Mouse (Mus musculus) 3T3-L1 (cell line): ENCODE measurements at regions not wholly inside any gene's neighbourhood (a gene's known extent, or its start where the extent isn't known, plus 50 kb on each side); places are given as distances from the start of the nearest gene placed in this dataset.

ENCODE experiments used
- DNase-seq: peaks from one replicate; pipeline ENCODE4 v3.0.0-alpha.2; 2015; ENCODE audit warnings: low read depth, low spot score

DNA sequence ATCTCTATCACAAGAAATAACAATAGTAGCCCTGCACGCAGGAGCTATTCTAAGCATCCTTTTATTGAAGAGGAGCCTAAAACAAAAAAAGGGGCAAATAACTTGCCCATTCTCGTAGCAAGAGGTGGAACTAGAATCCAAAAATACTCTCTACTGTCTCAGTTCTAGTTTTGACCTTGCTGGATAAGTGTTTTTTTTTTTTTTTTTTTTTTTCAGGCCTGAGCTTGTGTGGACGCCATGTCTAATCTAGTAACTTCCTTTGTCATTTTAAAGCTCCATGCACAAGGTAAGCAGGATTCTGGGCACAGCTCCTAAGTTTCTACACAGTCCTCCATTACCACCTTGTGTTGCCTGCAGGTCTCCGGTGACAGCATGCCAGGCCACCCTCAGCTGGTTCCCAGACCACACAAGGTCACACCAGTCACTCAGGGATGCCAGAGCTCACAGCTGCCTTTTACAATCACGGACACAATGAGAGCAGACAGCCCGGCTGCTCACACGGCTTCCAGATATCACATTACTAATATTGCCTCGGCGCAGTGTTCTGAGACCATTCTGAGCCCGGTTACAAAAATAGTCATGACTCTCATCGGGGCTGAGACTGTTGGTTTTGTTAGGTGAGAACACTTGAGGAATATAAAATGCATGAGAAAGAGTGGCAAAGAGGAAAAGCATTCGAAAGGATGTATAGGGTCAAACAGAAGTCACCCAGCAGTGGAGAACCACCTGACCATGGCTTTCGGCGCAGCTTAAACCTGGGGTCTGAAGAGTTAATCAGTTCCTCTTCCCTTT, 124.7 kb upstream of the Tank start:
- peak; percentile 32 for DNase-seq

GRCm38 (mm10) chr2:61452581-61452980, 125.8 kb upstream of the Tank start:
- no peak for DNase-seq

DNA sequence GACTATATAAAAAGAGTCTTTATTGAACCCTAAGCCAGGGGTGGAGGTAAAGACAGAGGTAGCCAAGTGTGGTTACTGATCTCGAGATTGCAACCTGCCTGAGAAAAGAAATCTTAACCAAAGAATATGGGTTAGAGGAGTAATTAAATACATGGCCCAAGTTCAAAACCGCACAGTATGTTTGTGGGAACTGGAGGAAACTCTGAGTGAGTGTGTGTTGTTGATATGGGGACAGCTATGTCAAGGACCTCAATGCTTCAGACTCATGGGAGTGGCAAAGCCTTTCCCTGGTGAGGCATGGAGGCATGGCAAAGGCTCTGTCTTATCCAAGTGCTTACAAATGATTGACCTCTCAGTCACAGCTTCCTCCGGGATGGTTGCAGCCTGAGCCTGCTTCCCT, 127.7 kb upstream of the Tank start:
- peak; percentile 5 for DNase-seq

GRCm38 (mm10) chr2:61436591-61436990, 141.8 kb upstream of the Tank start:
- no peak for DNase-seq

- DNase-seq, result no peak
Observed at GRCm38 (mm10) chr2:61407881-61408280, 170.5 kb upstream of the Tank start.

- peak; percentile 33 for DNase-seq
Observed at GRCm38 (mm10) chr2:61406104-61406751, 172.2 kb upstream of the Tank start.

- no peak for DNase-seq
Observed at GRCm38 (mm10) chr2:61405261-61405660, 173.1 kb upstream of the Tank start.

DNA sequence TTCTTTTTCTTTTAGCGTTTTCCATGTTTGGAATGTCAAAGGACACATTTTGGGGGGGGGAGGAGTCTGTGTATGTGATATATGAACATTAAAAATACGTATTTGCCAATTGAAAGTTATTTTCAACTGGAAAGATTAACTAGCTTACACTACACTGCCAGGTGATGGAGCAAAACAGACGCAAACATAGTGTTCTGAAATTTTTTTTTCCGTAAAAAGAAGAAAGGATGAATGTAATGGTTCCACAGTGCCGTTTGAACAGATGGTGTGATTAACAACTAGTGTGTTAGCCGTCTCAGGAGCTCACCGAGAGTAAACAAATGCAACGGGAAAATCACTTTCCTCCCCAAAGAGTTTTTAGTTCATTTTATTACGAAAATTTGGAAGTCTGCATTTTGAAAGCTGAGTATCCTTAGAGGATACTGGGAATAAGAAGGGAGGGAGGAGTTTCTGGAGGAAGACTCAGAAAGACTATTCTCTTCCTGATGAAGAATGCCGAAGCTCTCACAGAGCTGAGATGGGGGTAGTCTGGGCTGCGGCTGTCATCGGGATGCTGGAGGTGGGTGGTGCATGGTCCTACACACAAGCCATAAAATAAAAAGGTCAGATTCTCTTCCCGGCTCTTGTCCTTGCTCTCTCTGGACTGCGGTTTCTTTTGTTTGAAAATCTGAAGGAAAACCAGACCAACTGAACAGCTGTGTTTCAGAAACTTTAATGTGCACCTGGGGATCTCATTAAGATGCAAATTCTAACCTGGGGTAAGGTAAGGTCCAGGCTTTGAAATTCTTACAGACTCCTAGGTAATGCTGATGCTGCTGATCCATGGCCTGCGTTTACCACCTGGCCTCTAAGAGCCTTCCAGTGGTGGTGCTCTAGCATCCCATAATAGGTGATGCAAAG, 175.5 kb upstream of the Tank start:
- DNase-seq, result no peak

DNA sequence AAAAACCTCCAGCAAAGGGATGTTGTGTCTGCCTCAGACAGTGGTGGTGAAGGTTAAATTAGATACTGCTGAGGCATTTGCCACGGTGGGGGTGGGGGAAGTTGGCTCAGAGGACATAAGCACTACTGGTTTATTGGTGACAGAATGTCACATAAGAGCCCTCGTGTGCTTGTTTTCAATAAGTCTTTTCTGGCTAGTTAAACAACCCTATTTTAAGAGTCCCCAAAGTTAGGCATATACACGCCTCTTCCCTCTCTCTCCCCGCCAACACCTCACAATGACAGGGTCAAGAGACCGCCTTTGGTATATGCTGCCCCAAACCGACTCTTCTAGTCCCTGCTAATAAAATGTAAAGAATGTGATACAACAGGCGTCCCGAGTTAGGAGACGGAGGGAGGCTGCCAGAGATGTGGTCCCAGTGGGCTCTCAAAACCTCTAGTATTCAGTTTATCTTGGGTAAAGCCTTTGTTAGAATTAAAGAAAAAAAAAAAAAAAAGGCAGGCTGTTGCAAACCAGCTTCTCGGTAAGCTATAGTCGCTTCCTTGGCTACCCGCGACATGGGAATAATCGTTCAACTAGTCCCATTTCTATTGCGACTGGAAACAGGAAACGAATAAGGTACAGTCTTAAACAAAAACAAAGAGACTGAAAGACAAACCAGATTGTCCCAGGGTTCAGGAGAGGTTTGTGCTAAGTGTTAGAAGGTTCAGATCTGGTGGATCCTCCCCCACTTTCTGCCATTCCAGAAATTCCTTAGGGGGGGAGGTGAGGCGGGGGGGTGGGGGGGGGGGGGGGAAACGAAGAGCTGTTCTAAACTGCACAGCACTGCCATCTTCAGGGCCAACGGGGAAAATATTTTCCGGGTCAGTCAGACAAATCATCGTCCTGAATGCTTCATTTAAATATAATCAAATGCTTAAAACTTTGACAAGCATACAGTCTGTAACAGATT, 176.5 kb upstream of the Tank start:
- peak; percentile 85 for DNase-seq

GRCm38 (mm10) chr2:61398633-61399032, 179.8 kb upstream of the Tank start:
- DNase-seq, result no peak

GRCm38 (mm10) chr2:61389622-61390021, 188.8 kb upstream of the Tank start:
- no peak for DNase-seq

DNA sequence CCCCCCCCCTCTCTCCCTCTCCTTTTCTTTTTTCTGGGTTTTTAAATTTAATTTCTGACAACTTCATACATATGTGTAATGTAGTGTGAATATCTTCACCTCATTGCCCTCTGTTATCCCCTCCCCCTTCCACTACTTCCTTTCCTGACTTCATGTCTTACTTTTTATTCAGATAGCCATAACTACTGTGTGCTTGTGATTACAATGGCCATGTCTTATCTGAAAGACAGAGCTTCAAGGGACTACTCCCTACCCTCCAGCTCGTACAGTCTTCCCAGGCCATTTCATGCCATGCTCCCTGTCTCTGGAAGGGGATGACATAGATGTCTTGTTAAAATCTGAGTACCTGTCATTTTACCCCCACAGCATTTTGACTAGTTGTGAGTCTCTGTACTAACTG, 189.2 kb upstream of the Tank start:
- no peak for DNase-seq

DNA sequence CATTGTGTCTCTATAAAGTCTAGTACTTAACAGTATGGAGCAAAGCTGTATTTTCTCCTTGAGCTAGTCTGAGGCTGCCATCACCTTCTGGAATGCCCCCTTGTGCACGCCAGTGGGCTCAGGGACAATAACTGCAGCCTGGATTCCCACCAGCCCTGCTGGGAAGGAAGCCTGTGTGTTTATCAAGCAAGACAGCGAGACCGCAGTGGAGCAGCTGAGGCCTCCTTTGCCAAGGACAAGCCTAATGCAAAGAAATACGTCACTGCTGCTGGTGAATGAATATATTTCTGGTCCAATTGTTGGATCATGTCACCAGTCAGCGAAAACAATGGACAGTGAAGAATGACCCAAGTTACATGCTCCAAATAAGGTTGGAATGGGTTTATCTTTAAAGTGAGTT, 190.8 kb upstream of the Tank start:
- DNase-seq, result no peak

DNA sequence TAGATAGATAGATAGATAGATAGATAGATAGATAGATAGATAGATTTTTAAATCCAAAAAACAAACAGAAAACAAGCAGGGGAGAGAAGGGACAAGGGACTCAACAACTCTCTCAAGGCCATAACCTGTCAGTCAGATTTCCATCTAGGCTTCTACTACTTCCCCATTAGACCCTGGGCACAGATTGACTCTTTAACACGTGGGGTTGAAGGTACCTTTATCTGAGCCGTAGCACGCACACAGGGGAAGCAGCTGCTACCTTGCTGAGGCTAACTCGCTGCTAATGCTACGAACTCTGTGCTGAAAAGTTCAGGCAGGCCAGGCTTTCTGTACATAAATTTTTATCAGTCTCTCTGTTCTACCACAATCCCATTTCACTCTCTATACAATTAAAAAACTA, 191.4 kb upstream of the Tank start:
- DNase-seq, result no peak

DNA sequence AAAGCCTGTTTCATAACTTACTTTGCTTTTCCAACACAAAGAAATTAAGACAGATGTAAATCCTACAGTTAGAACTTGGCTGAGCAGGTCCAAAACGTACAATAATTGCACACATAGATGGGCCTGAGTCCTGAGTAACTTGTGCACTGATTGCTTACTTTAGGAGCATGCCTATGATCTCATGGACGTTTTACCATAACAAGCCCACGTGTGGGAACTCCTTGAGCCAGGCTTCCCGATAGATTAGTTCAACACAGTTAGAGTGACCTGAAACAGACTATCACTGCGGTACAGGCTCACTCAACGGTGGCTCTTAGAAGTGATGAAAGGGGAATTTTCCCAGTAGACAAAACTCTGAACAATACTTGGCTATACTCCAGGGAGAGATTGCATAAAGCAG, 193.9 kb upstream of the Tank start:
- no peak for DNase-seq

- DNase-seq, result no peak
Observed at GRCm38 (mm10) chr2:61383744-61384295, 194.6 kb upstream of the Tank start.

DNA sequence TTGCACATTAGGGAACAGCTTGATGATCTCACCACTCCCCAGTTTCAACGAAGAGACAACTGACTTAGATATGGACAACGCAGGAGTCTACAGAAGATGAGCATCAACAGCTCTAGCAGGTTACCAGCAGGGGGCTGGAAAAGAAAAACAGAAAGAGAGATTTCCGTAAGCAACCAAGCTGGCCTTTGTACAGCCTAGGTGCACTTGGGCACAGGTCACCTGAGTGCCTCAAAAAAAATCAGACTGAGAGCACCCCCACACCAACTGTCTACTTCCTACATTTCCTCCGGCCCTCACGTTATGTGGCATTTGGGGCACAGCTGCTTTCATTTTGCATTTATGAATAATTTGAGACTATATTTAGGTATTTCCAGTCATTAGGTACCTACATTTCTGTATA, 199.3 kb upstream of the Tank start:
- DNase-seq, result no peak

- no peak for DNase-seq
Observed at GRCm38 (mm10) chr2:61378297-61378696, 200.1 kb upstream of the Tank start.

DNA sequence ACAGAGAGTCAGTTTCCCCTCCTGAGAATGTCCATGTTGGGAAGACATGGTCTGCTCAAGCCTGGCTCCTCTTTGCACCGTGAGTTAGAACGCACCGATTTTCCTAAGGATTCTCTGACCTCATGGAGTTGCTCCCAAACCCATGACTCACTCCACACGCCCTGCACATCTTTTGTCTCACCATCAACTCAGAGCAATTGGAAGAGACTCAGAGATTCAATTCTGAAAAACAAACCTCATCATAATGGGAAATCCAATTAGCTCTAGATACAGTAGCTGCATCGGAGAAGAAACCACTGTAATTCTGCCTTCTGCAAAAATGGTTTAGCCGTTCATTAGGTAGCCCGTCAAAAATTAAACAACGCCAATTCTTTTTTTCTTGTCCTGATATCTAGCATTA, 200.6 kb upstream of the Tank start:
- DNase-seq, result peak; percentile 41

- no peak for DNase-seq
Observed at GRCm38 (mm10) chr2:61362606-61363005, 215.8 kb upstream of the Tank start.

DNA sequence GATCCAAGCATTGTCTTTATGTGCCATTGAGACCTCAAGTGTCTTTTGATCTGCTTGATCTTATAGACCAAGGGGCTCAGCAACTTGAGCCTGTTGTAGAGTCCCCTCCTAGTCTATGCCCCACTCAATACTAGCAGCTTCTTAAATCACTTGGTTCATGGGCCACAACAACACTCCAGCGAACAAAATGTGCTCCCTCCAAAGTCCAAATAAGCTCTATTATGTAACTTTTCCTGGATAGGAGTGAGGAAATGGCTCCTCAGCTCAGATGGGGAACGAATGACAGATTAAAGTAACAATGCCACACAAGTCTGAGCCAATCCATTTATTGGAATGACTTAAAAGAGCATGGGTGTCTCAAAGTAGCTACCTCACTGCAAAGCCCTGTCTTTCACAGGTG, 217.0 kb upstream of the Tank start:
- DNase-seq, result no peak
